Mouse (Mus musculus) embryonic fibroblast, embryonic 13.5 days (primary cell): ENCODE results near the gene Ugt1a10.

Source experiments
- CTCF ChIP-seq: IDR thresholded peaks from 2 replicates; pipeline ENCODE4 v1.5.1; 2011; ENCODE audit warnings: mild to moderate bottlenecking, control low read depth, low read length, moderate library complexity, borderline replicate concordance; ENCODE audit not compliant: insufficient read depth
- POLR2A ChIP-seq: IDR thresholded peaks from 2 replicates; pipeline ENCODE4 v1.6.1; 2011; ENCODE audit warnings: low read depth, mild to moderate bottlenecking, control low read depth, low read length, moderate library complexity

DNA sequence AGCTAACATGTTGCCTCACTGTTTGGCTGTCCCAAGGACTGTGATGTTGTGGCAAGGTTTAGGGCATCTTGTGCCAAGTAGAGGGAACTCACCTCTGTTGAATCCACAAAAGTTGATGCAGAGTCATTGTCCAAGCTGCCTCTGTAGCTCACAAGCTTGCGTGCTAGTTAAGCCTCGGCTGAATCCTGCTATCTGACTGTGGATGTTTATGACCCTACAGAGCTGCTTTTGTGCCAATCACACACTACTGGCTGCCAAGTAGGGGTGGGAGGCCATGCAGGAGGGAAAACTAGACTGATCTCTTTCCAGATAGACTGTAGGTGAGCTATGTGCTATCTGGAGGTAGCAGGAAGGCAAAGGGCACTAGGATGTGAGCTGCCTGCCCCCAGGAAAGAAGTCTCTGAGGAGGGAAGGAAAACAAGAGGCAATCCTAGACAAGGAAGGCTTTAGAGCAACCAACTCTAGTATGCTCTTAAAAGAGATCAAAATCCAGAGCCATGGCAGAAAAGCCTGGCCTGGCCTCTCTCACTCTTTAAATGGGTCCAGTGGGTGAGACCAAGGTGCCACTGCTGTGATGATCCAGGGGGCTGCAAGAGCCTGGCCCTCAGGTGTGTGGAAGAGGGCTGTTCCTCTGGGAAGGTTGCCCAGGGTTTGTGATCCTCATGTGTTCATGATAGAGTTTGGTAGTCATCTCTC, 158.7 kb downstream of the Ugt1a10 start:
- TF ChIP-seq POLR2A (no peak), CTCF (no peak)
